Mouse (Mus musculus): ENCODE data around the gene Bmper.
A peak's percentile ranks its signal among the peaks of the same experiment; 100 is the strongest.

Gene Bmper

DNA sequence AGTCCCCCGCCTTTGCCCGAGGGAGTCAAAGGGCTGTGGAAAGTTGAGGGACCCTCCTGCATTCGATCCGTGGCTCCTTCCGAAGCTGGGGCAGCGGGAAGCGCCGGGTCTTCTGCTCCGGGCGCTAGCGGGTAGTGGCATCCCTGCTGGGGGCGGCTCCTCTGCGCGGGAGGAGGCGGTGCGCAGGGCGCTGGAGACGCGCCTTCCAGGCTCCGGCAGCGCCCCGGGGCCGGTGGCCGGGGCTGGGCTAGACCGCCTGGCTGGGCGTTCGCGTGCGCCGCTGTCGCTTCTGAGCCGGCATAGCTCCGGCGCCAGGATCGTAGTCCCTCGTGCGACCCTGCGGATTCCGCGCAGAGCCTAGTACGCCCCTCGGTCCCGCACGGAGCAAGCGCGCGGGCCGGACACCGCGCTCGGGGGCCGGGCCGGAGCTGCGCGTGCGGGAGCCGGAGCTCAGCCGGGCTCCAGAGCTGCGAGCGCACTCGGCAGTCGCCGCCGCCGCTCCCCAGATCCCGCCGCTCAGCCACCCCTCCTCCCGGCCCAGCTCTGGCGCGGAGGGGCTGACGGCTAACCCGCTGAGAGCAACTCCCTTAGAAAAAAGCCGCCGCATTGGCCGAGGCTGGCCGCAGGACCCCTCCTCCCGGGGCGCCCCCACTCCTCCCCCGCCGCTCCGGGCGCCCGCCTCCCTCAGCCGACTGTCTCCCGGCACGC, at the start of gene Bmper:
TSS of gene Bmper (plus strand) at position 236 of the 708 bp plus-strand sequence.
- peak; percentile 34 to 39 for DNase-seq (ENCODE audit: low spot score in 2 of 2)

DNA sequence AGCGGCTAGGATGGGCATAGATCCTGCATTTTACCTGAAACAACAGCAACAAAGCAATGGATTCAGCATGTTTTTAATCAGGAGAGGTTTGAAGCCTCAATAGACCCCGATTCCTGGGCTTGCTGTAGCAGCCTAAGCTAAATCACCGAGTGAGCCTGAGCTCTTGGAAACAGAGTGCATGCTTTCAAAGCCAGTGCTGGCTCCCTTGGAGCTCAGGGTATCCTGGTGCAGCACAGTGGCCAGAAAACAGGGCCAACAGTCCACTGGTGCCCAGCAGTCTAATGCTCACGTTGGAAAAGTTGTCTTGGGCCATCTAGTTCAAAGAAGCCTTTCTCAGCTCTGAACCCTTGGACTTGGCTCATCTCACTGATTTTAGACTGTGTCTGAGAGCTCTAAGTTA, 45.4 kb upstream of the Bmper start:
- DNase-seq (ENCODE audit: low spot score in 2 of 2): peak in 1 of 2 experiments; percentile 10

DNA sequence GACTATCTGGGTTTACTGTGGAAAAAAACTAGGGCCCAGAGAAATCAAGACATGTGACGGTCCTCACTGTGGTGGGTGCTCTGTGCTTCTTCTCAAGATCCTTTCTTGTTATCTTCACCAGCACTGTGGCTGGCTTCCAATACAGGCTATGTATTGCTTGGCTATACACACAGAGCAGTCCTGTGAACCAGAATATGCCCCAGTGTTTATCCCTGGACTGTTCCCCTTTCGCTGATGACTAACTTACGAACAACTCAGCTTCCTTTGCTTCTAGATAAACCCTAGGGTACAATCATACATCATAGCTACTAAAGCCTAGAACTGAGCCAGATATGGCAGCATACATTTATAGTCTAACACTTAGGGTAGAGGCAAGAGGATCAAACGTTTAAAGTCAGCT, 35.7 kb upstream of the Bmper start:
- DNase-seq (ENCODE audit: low spot score in 2 of 2): no peak

DNA sequence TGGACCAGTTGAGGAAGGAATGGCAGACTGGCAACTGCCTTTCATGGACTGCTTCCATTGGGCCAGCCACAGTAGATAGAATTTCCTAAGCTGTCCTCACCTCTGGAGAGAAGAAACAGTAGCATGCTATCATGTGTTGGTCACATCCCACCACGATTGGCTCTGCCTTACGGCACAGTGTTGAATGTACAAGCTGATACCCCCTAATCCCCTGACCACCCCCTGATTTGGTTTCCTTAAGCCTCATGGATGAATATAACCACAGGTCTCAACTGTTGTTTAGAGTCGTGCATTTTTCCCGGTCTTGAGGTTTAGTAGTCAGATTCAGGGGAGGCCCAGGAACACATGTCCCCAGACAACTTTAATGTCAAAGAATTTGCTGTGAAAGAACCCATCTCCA, 34.7 kb upstream of the Bmper start:
- DNase-seq (ENCODE audit: low spot score in 2 of 2): no peak

DNA sequence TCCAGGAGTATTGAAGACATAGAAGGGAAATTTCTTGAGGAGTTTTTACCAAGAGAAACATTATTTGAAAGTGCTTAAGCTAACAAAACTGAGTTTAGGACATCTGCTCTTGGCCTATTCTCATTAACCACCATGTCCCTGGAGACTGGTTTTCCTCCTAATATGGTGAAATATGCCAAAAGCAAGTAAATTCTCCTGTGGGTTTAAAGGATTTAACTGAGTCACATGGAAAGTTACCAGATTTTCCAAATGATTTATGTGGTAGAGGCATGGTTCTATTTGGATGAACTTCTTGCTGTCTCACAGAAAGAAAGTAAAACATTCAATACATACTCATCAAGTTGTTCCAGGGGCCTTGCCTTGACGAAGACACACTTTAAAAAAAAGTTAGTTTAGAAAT, 31.9 kb upstream of the Bmper start:
- no peak for DNase-seq (ENCODE audit: low spot score in 2 of 2)

DNA sequence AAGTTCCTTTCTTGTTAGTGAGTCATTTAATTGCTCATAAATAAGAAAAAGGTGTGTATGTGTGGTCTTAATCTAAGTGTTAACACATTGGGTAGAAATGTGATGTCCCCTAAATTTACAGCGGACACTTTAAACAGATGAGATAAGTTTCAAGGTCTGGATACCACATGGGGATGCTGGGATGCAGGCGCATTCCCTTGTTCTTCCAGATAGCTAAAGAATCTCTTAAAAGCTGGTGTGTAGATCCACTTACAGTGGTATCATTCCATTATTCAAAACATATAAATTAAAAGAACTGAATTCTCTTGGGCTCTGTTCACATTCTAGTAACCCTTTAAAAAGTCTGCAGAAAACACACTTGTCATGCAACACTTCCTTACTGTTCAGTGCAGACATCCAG, 31.4 kb upstream of the Bmper start:
- no peak for DNase-seq (ENCODE audit: low spot score in 2 of 2)

DNA sequence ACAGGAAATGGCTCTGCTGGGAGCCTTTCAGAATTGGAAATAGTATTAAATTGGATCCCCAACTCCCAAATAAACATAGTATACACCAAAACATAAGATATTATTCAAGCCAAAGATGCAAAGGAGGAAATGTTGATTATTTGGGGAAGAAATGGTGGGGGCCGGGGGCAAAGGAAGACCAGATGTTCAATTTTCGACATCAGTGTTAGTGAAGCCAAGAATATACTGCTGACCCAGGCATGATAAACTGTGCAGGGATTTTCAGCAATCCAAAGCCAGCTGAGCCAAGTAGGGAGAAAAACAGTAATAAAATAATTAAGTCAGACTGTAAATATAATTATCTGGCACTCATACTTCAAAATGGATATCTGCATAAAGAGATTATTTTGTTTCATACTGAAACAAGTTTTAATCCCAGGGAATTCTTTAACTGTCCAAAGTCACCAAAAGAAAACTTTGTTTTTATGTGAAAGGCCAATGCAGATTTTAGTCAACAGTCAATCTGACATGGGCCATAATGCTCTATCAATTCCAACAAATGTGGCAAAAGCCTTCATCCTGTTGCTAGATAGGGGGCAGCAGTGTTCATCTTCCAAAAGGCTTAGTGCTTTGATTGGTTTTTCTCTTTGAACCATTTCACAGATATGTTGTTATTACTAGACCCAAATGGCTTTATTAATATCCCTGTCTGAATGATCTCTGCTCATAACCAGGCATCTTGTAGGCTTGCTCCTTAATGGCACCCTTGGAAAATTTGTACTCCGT, 30.1 kb upstream of the Bmper start:
- no peak for DNase-seq (ENCODE audit: low spot score in 2 of 2)

DNA sequence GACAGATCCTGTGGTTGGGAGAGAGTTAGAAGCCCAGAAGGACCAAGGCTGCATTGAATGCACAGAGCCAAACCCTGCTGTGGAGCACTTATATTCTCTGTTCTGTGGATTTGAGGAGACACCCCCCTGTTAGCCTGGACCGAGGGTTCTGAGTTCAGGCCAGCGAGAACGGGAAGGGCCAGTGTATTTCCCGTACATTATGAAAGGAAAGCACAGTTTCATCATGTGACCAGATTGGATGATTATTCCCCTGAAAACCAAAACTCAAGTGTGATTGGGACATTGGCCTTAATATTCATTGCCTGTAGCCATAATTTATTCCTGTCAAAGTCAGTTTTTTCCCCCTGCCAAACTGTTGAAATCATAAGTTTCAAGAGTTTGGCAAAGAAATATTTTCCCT, 23.9 kb upstream of the Bmper start:
- no peak for DNase-seq (ENCODE audit: low spot score in 2 of 2)

DNA sequence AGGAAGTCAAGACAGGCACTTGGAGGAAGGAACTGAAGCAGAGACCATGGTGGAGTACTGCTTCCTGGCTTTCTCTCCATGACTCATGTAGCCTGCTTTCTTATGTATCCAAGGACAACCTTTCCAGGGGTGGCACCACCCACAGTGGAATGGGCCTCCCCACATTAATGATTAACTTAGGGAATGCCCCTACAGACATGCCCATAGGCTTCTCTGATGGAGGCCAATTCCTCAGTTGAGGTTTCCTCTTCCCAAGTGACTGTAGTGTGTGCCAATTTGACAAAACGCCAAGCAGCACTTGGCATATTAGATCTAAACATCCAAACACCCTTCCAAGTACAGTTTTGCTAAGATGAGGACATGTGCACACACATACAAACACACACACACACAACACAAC, 23.0 kb upstream of the Bmper start:
- no peak for DNase-seq (ENCODE audit: low spot score in 2 of 2)

DNA sequence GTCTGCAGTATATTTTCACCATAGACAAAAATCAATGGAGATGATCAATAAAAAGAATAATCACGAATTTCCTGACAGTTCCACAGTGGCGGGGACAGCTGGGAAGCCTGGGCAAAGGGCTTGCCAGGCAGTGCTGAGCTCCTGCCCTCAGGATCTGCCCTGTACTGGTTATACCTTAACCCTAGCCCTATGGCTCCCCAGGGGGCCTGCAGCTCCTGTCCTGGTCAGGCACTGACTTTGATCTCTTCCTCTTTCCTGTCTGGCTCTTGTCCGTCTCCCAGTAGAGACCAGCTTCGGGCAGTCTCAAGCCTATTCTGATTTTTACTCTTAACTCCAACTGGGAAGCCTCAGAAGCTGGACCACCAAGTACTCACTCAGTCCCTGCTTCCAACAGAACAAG, 22.0 kb upstream of the Bmper start:
- DNase-seq (ENCODE audit: low spot score in 2 of 2): no peak

DNA sequence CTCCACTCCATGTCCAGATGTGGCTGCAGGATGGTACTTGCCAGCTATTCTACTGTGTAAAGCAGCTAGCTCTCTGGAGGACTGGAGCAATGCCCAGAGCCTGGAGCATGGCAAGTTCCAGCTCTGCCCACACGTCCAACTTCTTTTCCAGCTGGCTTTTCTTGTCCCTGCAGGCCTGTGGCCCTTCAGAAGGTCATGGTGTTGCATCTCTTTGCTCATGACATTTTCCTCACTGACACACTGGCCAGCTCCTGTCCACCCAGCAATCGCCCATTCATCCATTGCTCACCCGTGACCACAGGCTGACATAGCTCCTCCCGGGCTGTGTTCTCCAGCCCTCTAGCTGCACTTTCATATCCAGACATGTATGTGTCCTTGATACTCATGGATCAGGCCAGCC, 20.4 kb upstream of the Bmper start:
- no peak for DNase-seq (ENCODE audit: low spot score in 2 of 2)

DNA sequence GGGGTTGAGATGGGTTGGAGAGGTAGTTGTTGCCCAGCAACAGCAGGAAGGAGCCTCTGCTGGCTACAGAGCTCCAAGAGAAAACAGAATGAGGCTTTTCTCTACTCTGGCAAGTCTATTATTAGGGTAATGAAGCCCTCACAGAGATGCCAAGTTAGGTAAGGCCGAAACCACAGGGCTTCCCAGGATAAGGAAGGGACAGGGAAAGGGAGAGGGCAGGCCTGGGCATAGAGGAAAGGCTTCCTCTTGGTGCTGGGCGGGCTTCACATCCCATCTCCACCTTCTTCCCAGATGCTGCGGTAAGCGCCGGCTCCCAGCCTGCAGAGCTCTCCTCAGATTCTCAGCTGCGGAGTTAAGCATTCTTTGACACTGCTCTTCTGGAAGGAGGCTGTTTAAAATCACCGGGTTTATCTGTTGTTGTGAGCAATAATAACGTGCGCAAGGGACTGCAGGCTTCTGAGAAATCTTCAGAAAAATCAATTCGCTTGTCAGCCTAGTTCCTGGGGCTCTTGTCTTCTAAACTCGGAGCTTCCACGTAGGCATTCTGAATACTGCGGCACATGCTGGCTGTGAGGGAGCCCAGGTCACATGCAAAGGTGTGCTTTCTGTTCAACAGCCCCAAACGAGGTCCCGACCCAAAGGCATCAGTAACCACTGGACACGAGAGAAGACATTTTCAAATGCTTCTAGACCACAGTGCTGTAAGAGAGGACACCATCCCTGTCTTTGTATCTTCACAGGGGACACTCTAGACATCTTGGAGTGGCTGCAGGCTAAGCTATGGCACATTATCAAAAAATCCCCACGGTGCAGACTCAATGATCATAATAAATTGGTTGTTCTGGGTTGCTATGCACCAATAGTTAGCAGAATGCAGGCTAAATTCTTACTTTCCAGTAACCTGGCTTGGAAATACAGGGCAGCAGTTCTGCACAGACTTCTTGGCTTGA, 18.3 kb upstream of the Bmper start:
- peak in 1 of 2 experiments; percentile 5 for DNase-seq (ENCODE audit: low spot score in 2 of 2)

DNA sequence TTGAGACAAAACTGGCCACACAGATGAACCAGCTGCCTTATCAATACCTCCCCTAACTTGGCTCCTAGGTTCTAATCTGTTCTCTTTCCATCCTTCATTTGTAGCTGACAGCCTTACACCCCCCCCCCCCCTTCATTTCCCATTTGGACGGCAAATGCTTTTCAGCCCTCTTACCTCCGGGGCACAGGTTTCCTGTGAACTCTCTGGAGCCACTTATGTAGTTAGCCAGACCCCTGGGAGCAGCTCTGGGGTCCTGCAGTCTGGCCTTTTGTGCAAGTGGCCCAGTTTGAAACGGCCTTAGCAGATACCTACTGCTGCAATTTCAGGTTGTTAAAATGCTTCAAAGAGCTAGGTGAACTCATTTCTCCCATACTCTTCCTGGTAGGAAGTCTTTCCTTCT, 17.6 kb upstream of the Bmper start:
- no peak for DNase-seq (ENCODE audit: low spot score in 2 of 2)

DNA sequence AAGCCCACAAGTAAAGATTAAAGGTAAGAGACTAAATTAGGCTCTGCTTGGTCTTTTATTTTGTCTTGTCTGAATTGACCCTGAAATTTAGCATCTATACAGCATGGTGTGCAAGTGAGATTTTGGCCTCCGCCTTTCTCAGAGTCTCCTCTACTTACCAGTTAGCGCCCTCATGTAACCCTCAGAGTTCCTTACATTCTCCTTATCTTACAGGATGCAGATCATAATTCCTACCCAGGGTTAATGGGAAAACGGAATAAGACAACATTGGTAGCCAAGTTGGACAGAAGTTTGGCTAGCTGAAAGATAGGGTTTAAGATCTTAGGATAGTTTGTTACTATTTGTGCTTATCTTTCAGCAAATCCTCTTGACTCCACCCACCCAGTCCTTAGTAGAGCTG, 17.1 kb upstream of the Bmper start:
- no peak for DNase-seq (ENCODE audit: low spot score in 2 of 2)

DNA sequence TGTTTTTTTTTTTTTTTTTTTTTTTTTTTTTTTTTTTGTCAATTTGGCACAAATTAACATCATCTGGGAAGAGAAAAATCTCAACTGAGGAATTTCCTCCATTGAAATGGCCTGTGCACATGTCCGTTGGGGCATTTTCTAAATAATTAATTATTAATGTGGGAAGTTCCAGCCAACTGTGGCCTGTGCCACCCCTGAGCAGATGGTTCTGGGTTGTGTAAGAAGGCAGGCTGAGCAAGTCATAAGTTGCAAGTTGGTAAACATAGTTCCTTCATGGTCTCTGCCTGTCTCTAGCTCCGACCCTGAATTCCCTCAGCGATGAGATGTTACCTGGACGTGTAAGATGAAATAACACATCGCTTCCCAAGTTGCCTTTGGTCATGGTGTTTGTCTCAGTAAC, 16.7 kb upstream of the Bmper start:
- DNase-seq (ENCODE audit: low spot score in 2 of 2): no peak

DNA sequence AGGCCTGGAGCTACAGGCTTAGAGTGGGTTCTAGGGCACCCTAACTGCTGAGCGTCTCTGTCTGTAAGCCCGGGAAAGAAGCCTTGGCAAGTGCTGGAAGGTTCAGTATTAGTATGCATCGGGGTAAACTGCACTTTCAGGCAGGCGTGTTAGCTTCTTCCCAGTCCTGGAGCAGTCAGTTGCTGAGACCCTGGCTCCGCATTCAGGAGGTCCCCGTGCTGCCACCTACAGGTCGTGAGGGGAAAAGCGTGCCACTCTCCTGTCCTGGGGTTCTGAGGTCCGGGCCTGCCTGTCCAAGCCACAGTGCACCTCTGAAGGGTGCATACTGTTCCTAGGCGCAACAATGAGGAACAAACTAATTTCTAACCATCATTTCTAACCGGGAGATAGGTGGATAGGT, 10.6 kb upstream of the Bmper start:
- peak; percentile 43 to 45 for DNase-seq (ENCODE audit: low spot score in 2 of 2)

DNA sequence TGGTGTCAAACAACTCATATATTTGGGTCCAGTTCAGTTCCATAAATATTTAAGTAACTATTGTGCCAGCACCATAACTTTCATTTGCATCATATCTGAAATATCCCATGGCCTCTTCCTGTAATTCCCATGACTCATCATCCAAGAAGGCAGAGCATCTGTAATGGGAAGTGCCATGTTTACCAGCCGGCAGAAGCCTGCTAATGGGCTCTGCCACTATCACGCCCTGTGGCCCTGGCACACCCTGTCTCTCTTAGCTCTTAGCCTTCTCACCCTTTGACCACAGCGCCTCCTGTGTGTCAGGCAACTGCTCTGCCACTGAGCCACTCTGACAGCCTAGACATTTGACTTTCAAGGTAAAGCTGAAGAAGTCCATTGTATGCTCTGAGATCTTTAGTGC, 3.1 kb upstream of the Bmper start:
- no peak for DNase-seq (ENCODE audit: low spot score in 2 of 2)

DNA sequence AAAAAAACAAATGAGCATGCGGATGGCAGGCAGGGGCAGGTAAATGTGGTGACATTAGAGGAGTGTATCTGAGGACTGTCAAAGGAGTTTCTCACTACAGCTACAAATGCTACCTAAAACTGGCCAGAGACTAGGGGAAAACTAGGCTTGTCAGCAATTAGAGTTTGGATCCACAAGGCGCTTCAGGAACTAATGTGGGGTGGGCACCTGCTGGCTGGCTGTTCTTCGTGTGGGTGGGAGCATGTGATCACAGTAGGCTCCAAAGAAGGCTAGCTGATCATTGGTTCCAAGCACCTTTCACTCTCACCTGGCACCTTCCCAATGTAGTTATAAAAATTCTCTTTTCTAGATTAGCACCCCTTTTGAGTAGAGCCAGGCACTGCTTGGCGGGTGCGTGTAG, 900 bp upstream of the Bmper start:
- DNase-seq (ENCODE audit: low spot score in 2 of 2): peak in 1 of 2 experiments; percentile 8

DNA sequence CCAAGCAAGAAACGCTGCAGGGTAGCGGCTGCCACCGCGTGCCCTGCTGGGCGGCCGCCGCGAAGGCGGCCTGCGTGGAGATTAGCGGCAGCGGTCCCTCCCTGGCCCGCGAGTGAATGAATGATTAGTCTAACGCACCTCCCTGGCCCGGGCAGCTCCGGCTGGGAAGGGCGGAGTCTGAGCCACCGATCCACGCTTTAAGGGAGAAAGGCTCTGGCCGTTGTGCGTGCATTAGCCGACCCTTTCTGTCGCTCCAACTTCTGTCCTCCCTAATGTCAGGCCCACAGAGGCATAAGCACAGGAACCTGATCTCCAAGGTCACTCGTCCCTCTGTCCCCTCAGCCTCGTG, 410 bp upstream of the Bmper start:
- DNase-seq (ENCODE audit: low spot score in 2 of 2): peak in 1 of 2 experiments; percentile 12

DNA sequence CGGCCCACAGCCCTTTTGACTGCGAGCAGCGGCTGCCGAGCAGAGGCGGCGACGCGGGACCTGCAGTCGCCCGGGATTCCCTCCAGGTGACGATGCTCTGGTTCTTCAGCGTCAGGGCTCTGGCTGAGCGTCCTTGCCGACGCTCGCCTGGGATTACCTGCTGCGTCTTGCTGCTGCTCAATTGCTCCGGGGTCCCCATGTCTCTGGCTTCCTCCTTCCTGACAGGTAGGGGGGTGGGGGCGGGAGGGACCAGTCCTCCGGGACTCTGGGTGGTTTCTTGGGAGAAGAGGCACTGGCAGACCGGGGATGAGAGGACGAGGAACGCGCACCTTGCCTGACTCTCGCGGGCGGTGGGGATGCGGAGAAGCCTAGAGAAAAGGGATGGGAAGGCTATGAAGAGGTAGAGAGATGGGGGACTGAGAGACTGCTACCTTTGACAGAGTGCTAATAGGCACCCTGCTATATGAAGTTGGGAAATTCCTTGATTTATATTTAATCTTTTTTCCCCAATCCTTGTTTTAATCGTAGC, 737 bp downstream of the Bmper start:
- no peak for DNase-seq (ENCODE audit: low spot score in 2 of 2)

DNA sequence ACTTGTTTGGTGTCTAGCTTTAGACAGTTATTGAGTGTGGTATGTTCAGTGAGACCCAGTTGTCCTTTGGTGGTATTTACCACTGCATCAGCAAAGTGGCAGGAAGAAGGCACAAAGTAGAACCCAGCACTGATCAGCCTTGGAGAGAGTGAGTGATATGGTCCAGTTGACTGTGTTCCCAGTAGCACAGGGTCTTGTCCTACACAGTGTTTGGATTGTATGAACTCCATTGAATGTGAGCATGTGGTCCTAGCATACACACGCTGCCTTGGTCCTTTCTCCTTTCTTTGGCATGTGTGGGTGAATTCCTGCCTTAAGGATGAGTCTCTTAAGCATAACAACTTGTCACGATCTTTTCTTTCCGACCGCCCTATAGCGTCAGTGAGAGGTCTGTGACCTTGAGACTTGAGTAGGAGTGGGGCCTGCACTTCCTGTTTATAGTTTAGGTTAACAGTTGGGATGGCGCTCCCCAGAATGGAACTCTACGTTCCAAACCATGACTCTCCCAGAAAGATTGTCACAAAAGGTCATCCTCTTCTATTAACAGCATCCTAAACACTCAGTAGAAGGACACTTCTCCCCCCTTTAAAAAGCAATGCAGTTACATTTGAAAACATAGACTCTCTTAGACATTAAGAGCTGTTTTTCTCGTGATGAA, 10.7 kb downstream of the Bmper start:
- no peak for DNase-seq (ENCODE audit: low spot score in 2 of 2)

Data from right cerebral cortex, postnatal 36 days (tissue).